Mouse (Mus musculus): Measurements from ENCODE around the gene Mfsd4b4. TPM values are rescaled to one million over a fixed set of nuclear protein-coding genes. Genes with fewer than 3 reads are reported as not detected.

Mfsd4b4 gene
- polyA plus RNA-seq (2012; rRNA removed), result 5.3 TPM in 2 replicates

DNA sequence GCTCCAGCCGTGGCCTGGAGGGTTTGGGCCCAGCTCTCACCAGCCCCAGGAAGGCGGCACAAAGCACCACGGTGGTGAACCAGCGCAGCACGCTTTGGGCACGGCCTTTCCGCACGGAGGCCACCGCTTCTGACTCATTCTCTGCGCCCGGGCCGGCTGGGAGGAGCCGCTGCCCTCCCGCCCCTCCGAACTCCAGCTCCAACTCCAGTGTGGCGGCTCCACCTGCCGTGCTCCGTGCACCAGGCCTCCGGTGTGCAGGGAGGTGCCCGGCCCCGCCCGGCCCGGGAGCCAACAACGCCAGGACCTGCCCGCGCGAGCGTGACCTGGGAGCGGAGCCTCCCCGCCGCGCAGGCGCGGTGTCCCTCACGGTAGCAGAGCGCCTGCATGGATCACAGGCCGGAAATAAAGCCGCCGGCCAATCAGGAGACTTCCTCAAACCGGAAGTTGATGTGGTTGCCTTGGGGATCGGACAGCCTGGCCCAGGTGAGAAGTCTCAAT lies at the start of gene Mfsd4b4:
TSS of gene Mfsd4b4 (minus strand) at position 365 of the 498 bp plus-strand sequence.

DNA sequence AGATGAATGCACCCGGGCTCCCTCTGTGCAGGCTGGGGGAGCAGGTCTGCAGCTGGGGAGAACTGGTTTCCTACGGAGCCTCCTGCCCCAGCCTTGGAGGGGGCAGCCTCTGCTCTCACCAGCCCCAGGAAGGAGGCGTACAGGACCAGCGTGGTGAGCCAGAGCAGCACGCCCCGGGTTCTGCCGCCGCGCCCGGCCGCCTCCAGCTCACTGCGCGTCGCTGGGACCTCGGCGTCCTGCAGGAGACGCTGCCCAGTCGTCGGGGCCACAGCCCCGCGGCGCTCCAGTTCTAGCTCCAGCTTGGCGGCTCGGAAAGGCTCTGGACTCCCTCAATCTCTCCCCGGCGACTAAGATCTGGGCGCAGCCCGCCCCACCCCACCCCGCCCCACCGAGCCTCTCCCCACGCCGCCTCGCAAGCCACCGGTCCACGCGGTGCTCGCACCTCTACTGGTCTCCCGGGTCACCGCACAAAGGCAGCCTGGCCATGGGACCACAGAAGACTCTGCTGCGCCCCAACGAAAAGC lies 27.6 kb upstream of the Mfsd4b4 start, which contains the start of gene Mfsd4b2:
TSS of gene Mfsd4b2 (minus strand) at position 308 of the 524 bp plus-strand sequence.

Other genes starting within 250 kb of the Mfsd4b4 start
- gene Rev3l, start 167.1 kb downstream of the Mfsd4b4 start, polyA plus RNA-seq (2012; rRNA removed), result 10.3 and 14.5 TPM in 2 replicates
- not detected in 2 replicates for gene Mfsd4b2, start 27.7 kb upstream of the Mfsd4b4 start, polyA plus RNA-seq (2012; rRNA removed)
- gene Mfsd4b3, start 60.9 kb upstream of the Mfsd4b4 start, polyA plus RNA-seq (2012; rRNA removed), result 0.62 and 0.77 TPM in 2 replicates
- gene Mfsd4b5, start 87.4 kb upstream of the Mfsd4b4 start, polyA plus RNA-seq (2012; rRNA removed), result 0.12 and 0.14 TPM in 2 replicates
- gene Mfsd4b1, start 126.0 kb upstream of the Mfsd4b4 start, polyA plus RNA-seq (2012; rRNA removed), result 0.31 and 0.45 TPM in 2 replicates
- 9.7 and 15.7 TPM in 2 replicates for gene Slc16a10, start 243.0 kb upstream of the Mfsd4b4 start, polyA plus RNA-seq (2012; rRNA removed)